Mouse (Mus musculus): ENCODE measurements around the gene Sart1.

DNA sequence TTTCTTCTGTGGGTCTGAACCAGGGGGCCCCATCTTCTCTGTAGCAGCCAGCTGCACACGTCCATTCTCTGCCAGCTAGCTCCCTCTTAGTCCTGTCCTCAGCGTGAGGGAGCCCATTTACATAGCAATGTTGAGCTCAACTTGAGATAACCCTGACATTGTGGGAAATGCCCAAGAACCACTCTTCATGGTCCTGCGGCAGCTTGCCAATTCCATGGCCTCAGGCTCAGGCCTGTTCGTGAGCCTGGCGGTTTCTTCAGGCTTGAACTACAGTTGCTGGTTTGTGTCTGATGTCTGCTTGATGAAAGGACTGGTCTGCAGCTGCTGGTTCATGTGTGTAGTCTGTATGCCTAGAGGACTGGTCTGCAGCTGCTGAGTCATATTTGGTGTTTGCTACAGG, 53.8 kb downstream of the Sart1 start:
- TF ChIP-seq POLR2A (IDR thresholded peaks at IDR 0.05; ENCODE audit: low read depth, low read length), result no peak
- TF ChIP-seq CTCF (IDR thresholded peaks at IDR 0.05; ENCODE audit: extremely low read depth, insufficient read length, insufficient replicate concordance, low read depth, low read length), result no peak

Data from small intestine, adult 2 months (tissue).